Mouse (Mus musculus) Muller cell, postnatal 12 days (primary cell): Measurements from ENCODE around the gene Crocc.

Experiments
- DNase-seq: peaks from one replicate; pipeline ENCODE4 v3.0.0-alpha.2; 2015; ENCODE audit errors: inconsistent ontology term

Gene Crocc

DNA sequence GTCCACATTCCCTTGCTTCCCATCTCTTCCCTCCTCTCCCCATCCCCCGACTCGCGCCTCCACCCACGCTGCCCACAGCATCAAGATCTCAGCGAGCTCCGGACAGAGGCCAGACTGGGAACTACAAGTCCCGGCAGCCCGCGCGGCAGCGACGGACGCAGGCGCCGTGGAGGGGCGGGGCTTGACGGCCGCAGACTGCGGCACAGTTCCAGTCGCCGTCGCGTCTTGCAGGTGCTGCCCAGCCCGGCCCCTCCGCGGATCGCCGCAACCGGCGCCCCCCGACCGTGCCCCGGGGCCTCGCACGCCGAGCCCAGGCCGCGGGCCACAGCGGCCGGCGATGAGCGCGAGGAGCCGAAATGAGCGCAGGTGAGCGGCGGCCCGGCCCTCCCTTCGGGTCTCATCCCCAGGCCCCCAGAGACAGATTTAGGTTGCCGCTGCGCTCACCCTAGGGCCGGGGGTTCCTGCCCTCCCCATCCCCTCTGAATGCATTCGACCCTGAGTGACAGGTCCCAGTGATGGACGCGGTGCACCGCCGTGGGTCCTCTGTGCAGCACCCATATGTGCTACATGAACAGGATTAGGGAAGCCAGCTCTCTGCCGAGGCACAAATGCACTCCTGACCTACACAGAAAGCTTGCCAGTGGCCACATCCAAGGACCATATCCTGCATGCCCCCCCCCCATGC lies 73.5 kb downstream of the Crocc start, which contains the start of gene Atp13a2:
TSS of gene Atp13a2 (plus strand) at position 163 of the 685 bp plus-strand sequence.
- DNase-seq, result peak; percentile 92

DNA sequence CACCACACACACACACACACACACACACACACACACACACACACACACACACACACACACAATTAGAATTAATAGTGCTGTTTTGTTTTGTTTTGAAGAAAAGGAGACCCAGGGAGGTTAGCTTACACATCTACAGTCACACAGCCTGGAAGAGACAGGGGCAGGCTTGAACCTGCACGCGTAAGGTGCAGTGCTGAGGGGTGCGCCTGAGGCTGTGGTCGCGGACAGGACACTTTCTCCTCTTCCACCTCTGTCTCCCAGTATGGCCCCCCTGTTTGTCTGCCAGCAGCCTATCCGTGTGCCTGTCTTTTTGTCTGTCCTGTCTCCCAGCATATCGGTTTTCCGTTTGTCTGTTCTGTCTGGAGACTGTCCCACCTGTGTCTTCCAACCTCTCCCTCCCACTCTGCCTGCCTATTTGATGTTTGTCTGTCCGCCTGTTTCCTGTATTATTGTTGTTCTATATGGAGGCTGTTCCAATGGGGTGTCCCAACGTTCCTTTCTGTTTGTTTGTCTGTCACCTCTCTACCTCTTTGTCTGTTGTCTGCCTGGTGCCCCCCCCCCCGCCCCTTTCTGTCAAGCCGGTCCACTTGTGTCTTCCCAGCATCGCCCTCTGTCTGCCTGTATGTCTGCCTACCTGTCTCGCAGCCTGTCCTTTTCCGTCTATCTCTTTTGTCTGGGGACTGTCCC lies 74.2 kb downstream of the Crocc start:
- DNase-seq, result no peak

DNA sequence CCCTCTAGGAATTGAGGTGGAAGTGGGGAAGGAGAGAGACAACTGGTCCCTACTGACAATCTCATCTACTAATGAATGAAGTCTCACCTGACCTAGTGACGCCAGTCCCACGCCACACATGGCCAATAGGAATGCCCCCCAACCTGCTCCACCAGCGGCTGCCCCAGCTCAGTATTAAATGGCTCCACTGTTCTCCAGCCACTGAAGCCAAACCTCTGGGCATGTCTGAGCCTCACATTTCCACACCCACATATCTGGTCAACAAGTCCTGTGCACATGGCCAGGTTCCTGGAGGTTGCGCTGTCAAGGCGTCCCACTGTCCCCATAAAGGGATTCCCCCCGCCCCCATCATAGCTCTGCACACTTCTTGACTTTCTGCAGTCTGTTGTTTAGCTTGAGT lies 75.8 kb downstream of the Crocc start:
- DNase-seq, result no peak

DNA sequence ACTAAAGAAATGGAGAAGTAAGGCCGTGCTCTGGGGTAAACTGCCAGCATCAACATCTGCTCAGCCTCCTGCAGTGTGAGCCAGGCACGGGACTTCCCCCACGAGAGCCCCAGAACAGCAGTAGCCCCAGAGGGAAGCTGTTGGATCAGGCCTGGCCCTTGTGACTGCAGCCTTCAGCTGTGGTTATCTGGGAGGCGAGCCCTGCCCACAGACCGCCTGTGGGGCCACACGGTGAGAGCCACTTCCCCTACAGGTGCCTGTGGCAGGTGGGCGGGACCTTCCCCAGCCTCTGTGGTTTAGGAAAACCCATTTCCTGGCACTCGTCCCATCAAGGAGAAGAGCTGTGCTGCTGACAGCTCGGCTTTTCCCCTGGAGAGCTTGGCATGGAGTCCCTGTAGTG lies 76.9 kb downstream of the Crocc start:
- peak; percentile 63 for DNase-seq

DNA sequence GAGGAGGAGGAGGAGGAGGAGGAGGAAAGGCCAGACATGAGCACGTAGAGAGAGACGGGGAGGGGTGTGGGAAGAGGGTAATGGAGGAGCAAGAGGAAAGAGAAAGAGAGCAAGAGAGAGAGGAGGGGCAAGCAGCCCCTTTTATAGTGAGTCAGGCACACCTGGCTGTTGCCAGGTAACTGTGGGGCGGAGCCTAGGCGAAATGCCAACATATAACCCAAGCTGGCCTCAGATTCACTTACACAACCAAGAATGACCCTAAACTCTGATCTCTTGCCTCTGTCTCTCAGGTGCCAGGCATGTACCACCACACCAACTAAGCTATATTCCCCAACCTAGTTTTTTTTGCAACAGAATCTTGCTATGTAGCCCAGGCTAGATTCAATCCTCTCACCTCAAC lies 77.5 kb downstream of the Crocc start:
- no peak for DNase-seq

DNA sequence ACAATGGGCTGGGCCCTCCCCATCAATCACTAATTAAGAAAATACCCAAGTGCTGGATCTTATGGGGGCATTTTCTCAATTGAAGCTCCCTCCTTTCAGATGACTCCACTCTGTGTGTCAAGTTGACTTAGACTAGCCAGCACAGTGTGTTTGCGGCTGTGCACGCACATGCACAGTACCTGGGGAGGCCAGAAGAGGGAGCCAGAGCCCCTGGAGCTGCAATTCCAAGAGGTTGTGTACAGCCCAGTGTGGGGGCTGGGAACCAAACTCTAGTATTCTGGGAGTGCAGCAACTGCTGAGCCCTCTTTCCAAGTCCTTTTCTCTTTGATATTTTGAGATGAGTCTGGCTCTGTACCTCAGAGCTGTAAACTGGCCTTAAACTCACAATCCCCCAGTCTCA lies 78.7 kb downstream of the Crocc start:
- DNase-seq, result no peak

DNA sequence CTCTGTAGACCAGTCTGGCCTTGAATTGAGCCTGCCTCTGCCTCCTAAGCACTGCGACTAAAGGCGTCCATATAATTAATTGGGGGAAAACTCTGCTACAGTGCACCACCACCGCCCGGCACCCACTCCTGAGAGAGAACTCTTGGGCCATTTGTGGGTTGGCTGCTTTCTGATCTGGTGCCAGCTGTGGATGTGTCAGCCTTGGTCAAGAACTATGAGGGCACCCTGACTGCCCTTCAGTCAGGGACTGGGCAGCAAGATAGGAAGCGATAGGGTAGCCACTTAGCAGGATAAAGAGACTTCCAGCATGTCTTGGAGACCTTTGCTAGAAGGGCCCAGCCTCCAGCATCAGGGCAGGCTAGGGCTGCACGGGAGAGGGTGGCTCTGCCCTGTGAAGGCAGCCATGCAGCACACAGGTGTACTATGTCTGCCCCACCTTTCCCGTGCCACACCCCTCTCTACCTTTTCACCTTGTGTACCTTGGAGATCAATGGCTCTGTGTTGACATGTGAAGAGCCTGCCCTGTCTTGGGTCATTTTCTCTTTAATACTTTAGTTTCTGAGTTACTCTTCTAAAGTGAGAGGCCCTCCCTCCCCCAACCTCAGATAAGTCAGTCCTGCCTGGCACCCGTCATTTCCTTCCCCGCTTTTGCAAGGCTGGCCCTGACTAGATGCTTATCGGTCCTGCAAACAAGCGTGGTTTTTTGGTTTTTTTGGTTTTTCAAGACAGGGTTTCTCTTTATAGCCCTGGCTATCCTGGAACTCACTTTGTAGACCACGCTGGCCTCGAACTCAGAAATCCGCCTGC lies 82.3 kb downstream of the Crocc start:
- DNase-seq, result no peak

DNA sequence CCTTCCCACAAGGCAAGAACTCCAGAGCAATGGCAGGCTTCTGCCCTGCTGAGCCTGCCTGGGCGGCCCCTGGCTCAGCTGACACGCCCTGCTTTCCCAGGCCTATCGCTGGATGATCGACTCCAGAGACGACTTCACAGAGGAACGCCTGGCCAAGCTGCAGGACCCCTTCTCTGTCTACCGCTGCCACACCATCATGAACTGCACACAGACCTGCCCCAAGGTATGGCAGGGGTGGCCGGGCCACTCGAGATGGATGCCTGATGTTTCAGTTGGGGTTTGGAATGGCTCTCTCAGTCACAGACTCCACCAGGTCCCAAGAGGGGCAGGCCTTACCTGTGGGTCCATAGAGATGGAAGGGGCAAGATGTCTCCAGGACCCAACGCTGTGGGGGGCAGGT lies 83.1 kb downstream of the Crocc start:
- no peak for DNase-seq

DNA sequence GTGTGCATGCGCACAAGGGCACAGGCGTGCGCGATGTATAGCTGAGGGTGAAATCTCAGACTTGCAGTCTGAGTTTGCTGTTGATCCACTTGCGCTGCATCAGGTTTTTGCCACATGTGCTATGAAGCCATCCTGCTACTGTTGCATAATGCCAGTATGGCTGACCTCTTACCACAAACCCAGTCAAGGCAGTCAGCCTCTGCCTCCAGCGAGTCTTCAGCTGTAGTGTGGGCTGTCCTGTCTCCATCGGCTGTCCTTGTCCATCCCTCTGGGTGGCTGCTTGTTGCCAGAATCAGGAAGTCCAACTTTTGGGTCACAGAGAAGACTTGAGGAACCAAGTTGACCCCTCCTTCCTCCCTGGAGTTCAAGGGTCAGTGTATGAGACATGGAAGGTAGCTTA lies 85.0 kb downstream of the Crocc start:
- DNase-seq, result no peak

DNA sequence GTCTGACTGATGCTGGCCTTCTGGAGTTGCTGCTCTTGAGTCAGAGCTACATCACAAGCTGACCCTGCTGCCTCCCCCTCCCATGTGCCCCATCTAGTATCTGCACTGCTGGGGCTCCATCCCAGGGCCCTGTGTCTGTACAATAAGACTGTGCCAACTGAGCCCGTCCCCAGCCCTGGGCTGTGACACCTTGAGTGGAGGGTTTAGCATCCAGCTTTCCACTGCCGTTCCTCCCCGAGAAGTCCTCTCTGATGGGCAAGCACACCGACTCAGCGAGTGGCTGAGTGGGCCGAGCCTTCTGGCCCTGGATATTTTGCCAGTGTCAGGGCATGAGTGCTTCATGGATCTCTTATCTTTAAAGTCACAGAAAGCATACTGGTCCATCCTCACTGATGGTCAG lies 85.9 kb downstream of the Crocc start:
- DNase-seq, result no peak

DNA sequence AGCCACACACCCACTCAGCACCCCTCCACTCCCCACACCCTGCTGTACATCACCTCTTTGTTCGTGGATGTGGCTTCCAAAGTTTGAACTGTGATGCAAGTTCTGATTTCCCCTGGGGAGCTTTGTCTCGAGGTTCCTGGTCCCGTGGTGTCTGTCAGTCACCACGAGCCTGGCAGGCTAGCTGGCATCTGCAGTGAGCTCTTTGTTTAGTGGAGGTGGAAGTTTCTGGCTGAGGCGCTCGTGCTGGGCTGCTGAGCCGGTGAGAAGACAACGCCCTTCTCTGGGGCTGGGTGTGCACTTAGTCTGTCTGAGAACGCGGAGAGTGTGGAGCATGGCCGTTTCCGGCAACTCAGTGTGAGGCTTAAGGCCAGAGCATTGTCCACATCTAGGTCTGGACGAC lies 88.7 kb downstream of the Crocc start:
- DNase-seq, result no peak

DNA sequence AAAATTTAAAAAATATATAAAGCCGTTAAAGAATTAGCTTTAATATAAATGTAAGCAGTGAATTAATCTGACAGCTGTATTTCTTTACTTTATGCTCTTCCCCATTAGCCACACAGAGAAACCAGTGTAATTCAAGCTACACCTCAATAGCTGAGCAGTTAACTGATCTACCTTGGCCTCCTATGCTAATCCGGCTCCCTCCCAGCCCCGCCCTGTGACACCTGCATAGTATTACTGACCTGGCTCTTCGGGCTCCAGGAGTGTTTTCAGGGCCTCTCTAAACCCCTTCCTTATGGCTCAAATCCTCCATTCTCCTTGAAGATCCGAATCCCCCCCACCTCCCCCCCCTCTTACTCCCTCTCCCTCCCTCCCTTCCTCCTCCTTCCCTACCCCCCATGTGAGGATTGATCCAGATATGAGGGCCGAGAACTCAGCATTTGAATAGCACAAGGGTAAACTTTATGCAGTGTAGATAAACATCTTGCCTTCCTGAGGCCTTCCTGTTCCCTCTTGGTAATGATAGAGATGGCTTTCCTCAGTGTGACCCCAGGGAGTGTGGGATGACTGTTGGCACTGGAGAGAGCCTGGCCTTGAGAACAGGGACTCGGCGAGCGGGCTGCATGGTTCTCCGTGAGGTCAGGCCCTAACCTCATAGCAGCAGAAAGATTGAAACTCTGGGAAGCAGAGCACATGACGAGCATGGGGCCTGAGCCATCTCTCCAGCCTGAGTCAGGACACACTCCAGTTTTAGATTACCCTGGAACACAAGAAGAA lies 92.8 kb downstream of the Crocc start:
- DNase-seq, result no peak
